Mouse (Mus musculus) cortical plate, adult 2 months (tissue): ENCODE results near the gene Ttc9b.

Source experiments
- CTCF ChIP-seq: fragments of 200-500 bp; IDR thresholded peaks from 2 replicates; pipeline ENCODE4 v1.5.1; 2011; ENCODE audit warnings: mild to moderate bottlenecking, control low read depth, low read length; ENCODE audit not compliant: insufficient read depth; ENCODE audit errors: extremely low read depth
- POLR2A ChIP-seq: fragments of 200-500 bp; IDR thresholded peaks from 2 replicates; pipeline ENCODE4 v1.6.1; 2011; ENCODE audit warnings: mild to moderate bottlenecking, low read length, control low read depth; ENCODE audit not compliant: insufficient read depth; ENCODE audit errors: extremely low read depth

DNA sequence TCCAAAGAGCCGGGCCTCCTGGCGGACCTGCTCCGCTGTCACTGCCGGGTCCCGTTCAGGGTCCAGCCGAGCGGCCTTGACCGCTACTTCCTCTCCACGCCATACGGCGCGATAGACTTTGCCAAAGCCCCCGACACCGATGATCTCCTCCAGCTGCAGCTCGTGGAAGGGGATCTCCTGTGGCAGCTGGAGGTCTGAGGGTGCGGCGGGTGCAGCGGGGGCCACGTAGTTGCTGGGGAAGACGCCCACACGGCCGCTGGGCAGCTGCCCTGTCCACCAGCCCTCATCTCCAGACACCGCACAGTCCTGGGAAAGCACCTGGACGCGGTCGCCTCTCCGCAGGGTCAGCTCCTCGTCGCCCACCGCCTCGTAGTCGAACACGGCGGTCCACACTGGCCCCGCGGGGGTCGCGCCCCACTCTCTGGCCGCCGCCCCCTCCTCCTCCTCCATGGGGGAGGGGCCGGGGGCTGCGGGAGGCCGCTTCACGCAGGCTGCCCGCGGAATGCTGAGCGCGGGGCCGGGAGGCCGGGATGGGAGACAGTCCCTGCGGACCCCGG lies 19.9 kb downstream of the Ttc9b start:
- no peak for TF ChIP-seq CTCF
- no peak for TF ChIP-seq POLR2A
